Mouse (Mus musculus) macrophage (primary cell): ENCODE data around the gene Jmjd1c. TPM values are rescaled to one million over a fixed set of nuclear protein-coding genes. Genes with fewer than 3 reads are reported as not detected.

ENCODE experiments used
- H3K27ac ChIP-seq: fragments of 350-480 bp; formaldehyde crosslinking; 2 replicates; pipeline ENCODE4 v1.9.0; 2021
- H3K36me3 ChIP-seq: fragments of 350-480 bp; formaldehyde crosslinking; 2 replicates; pipeline ENCODE4 v1.9.0; 2021; ENCODE audit errors: inconsistent target
- H3K4me3 ChIP-seq: fragments of 350-480 bp; formaldehyde crosslinking; 2 replicates; pipeline ENCODE4 v1.9.0; 2021; ENCODE audit errors: inconsistent target
- H3K79me2 ChIP-seq: fragments of 350-480 bp; formaldehyde crosslinking; 2 replicates; pipeline ENCODE4 v1.9.0; 2021; ENCODE audit errors: inconsistent target
- WGBS: methylation state at CpG from one replicate; pipeline ENCODE4 v1.1.7; 2026; ENCODE audit warnings: inconsistent platforms; ENCODE audit not compliant: missing documents; 5-methylcytosine and 5-hydroxymethylcytosine counted together
- polyA plus RNA-seq: library from polyadenylated mRNA; stranded (reverse); fragments of 250-400 nt; gene quantifications from 3 replicates; pipeline ENCODE4 v1.2.4, GENCODE M21; 2018; ENCODE audit warnings: inconsistent platforms

Jmjd1c gene
- polyA plus RNA-seq, 1 experiment from 2014 or later = 50.4 TPM

GRCm38 (mm10) chr10:67193003-67193652 is 97.2 kb downstream of the Jmjd1c start:
- no peak overlapping the region for H3K4me3 ChIP-seq

GRCm38 (mm10) chr10:67194046-67194445 is 98.1 kb downstream of the Jmjd1c start:
- Histone ChIP-seq H3K4me3 (no peak overlapping the region), H3K36me3 (peaks cover 46% of the 10 kb centered on the region), H3K79me2 (peaks cover 100% of the 10 kb centered on the region), H3K27ac (no peak overlapping the region)
- WGBS = 97% methylated on average over 3 of the region's 3 CpGs

More at GRCm38 (mm10) chr10:67193003-67193652, 97.2 kb downstream of the Jmjd1c start:
- H3K79me2 ChIP-seq = peaks cover 100% of the 10 kb centered on the region
- no peak overlapping the region for H3K27ac ChIP-seq
- H3K36me3 ChIP-seq = peaks cover 40% of the 10 kb centered on the region
- 80% methylated on average over 3 of the region's 3 CpGs for WGBS

GRCm38 (mm10) chr10:67195671-67196070 is 99.7 kb downstream of the Jmjd1c start:
- H3K27ac ChIP-seq = no peak overlapping the region
- H3K36me3 ChIP-seq = peaks cover 41% of the 10 kb centered on the region
- WGBS = 100% methylated on average over 1 of the region's 1 CpGs
- peaks cover 100% of the 10 kb centered on the region for H3K79me2 ChIP-seq
- H3K4me3 ChIP-seq = no peak overlapping the region

- WGBS = 71% methylated on average over 4 of the region's 4 CpGs
- H3K36me3 ChIP-seq = peaks cover 29% of the 10 kb centered on the region
- H3K4me3 ChIP-seq = no peak overlapping the region
- peaks cover 100% of the 10 kb centered on the region for H3K79me2 ChIP-seq
- H3K27ac ChIP-seq = no peak overlapping the region
Observed at GRCm38 (mm10) chr10:67197186-67197585, 101.3 kb downstream of the Jmjd1c start.

GRCm38 (mm10) chr10:67197829-67198228 is 101.9 kb downstream of the Jmjd1c start:
- Histone ChIP-seq H3K79me2 (peaks cover 100% of the 10 kb centered on the region), H3K4me3 (no peak overlapping the region), H3K27ac (no peak overlapping the region), H3K36me3 (peaks cover 23% of the 10 kb centered on the region)
- 55% methylated on average over 2 of the region's 2 CpGs for WGBS

- H3K36me3 ChIP-seq = 0 out of 2 replicates have a peak, but pooled peaks cover 5% of the 10 kb centered on the region
- H3K27ac ChIP-seq = 0 out of 2 replicates have a peak overlapping the region, but pooled peaks have one; percentile 12
- H3K79me2 ChIP-seq = peaks cover 94% of the 10 kb centered on the region
- no peak overlapping the region for H3K4me3 ChIP-seq
Observed at GRCm38 (mm10) chr10:67201769-67202168, 105.8 kb downstream of the Jmjd1c start.

- Histone ChIP-seq H3K36me3 (0 out of 2 replicates have a peak, but pooled peaks cover 5% of the 10 kb centered on the region), H3K79me2 (peaks cover 94% of the 10 kb centered on the region), H3K4me3 (no peak overlapping the region), H3K27ac (peak overlapping the region; percentile 12; the same call in 1 of the 2 replicates)
- 5% methylated on average over 6 of the region's 6 CpGs for WGBS
Observed at GRCm38 (mm10) chr10:67202470-67202869, 106.5 kb downstream of the Jmjd1c start.

- 1% methylated on average over 11 of the region's 11 CpGs for WGBS
- Histone ChIP-seq H3K27ac (peak overlapping the region; percentile 90), H3K36me3 (no peaks in the 10 kb centered on the region), H3K4me3 (peak overlapping the region; percentile 11; the same call in 1 of the 2 replicates), H3K79me2 (peaks cover 94% of the 10 kb centered on the region)
Observed at GRCm38 (mm10) chr10:67204652-67205407, 108.9 kb downstream of the Jmjd1c start.

GRCm38 (mm10) chr10:67207931-67208330 is 112.0 kb downstream of the Jmjd1c start:
- 81% methylated on average over 2 of the region's 2 CpGs for whole genome bisulfite sequencing
- Histone ChIP-seq H3K36me3 (no peaks in the 10 kb centered on the region), H3K4me3 (no peak overlapping the region), H3K27ac (no peak overlapping the region), H3K79me2 (peaks cover 94% of the 10 kb centered on the region)

GRCm38 (mm10) chr10:67209916-67210675 is 114.2 kb downstream of the Jmjd1c start:
- Histone ChIP-seq H3K36me3 (no peaks in the 10 kb centered on the region), H3K27ac (peak overlapping the region; percentile 24; the same call in 1 of the 2 replicates), H3K4me3 (no peak overlapping the region), H3K79me2 (peaks cover 99% of the 10 kb centered on the region)
- WGBS = 13% methylated on average over 4 of the region's 4 CpGs

- Histone ChIP-seq H3K36me3 (peaks cover 2% of the 10 kb centered on the region; the same call in 1 of the 2 replicates), H3K27ac (no peak overlapping the region), H3K4me3 (no peak overlapping the region), H3K79me2 (peaks cover 100% of the 10 kb centered on the region)
- 100% methylated on average over 1 of the region's 5 CpGs for WGBS
Observed at GRCm38 (mm10) chr10:67212031-67212430, 116.1 kb downstream of the Jmjd1c start.

- peaks cover 18% of the 10 kb centered on the region for H3K36me3 ChIP-seq
- peaks cover 100% of the 10 kb centered on the region for H3K79me2 ChIP-seq
- WGBS = 41% methylated on average over 1 of the region's 1 CpGs
Observed at GRCm38 (mm10) chr10:67213720-67214119, 117.8 kb downstream of the Jmjd1c start.

GRCm38 (mm10) chr10:67215133-67215532 is 119.2 kb downstream of the Jmjd1c start:
- 6% methylated on average over 4 of the region's 4 CpGs for WGBS
- peak overlapping the region; percentile 33 for H3K27ac ChIP-seq
- H3K36me3 ChIP-seq = peaks cover 32% of the 10 kb centered on the region
- H3K4me3 ChIP-seq = no peak overlapping the region
- H3K79me2 ChIP-seq = peaks cover 100% of the 10 kb centered on the region

More at GRCm38 (mm10) chr10:67213720-67214119, 117.8 kb downstream of the Jmjd1c start:
- Histone ChIP-seq H3K4me3 (no peak overlapping the region), H3K27ac (no peak overlapping the region)

- H3K36me3 ChIP-seq = peaks cover 48% of the 10 kb centered on the region
- no peak overlapping the region for H3K27ac ChIP-seq
- H3K79me2 ChIP-seq = peaks cover 100% of the 10 kb centered on the region
- no peak overlapping the region for H3K4me3 ChIP-seq
- 89% methylated on average over 3 of the region's 3 CpGs for WGBS
Observed at GRCm38 (mm10) chr10:67216872-67217271, 120.9 kb downstream of the Jmjd1c start.
